Mouse (Mus musculus) limb, embryonic 14.5 days (tissue): ENCODE measurements around the gene Slc38a9. TPM values are rescaled to one million over a fixed set of nuclear protein-coding genes. Genes with fewer than 3 reads are reported as not detected.

Experiments used
- ATAC-seq: fragments of 200-750 bp; cut with Nextera tagmentation; 2 replicates; pipeline ENCODE4 v1.8.0; 2017; ENCODE audit warnings: low read depth, moderate number of reproducible peaks, moderate TSS enrichment; ENCODE audit not compliant: low FRiP score
- DNase-seq: peaks from one replicate; pipeline ENCODE4 v3.0.0-alpha.2; 2015; ENCODE audit warnings: low spot score
- H3K27ac ChIP-seq: fragments of 300-500 bp; sonication (generic); replicated peaks from 2 replicates; pipeline ENCODE4 v1.5.1; 2014; ENCODE audit warnings: low read depth, mild to moderate bottlenecking, low read length, moderate library complexity, mixed read lengths
- H3K27me3 ChIP-seq: fragments of 300-500 bp; sonication (generic); 2 replicates; pipeline ENCODE4 v1.6.1; 2014; ENCODE audit warnings: low read length, mixed read lengths; ENCODE audit not compliant: control insufficient read depth, insufficient read depth
- H3K36me3 ChIP-seq: fragments of 300-500 bp; sonication (generic); 2 replicates; pipeline ENCODE4 v1.6.1; 2014; ENCODE audit warnings: mild to moderate bottlenecking, low read length, moderate library complexity, mixed read lengths; ENCODE audit not compliant: control insufficient read depth, insufficient read depth
- H3K4me1 ChIP-seq: fragments of 300-500 bp; sonication (generic); 2 replicates; pipeline ENCODE4 v1.6.1; 2014; ENCODE audit warnings: antibody characterized with exemption, low read length, mixed read lengths; ENCODE audit not compliant: control insufficient read depth, insufficient read depth
- H3K4me2 ChIP-seq: fragments of 300-500 bp; sonication (generic); replicated peaks from 2 replicates; pipeline ENCODE4 v1.6.1; 2014; ENCODE audit warnings: low read depth, mild to moderate bottlenecking, low read length, moderate library complexity; ENCODE audit not compliant: severe bottlenecking
- H3K4me3 ChIP-seq: fragments of 300-500 bp; sonication (generic); replicated peaks from 2 replicates; pipeline ENCODE4 v1.5.1; 2014; ENCODE audit warnings: low read length
- H3K9ac ChIP-seq: fragments of 300-500 bp; sonication (generic); 2 replicates; pipeline ENCODE4 v1.6.1; 2014; ENCODE audit warnings: mild to moderate bottlenecking, low read depth, low read length, moderate library complexity; ENCODE audit not compliant: severe bottlenecking
- H3K9me3 ChIP-seq: fragments of 300-500 bp; sonication (generic); 2 replicates; pipeline ENCODE4 v1.6.1; 2016; ENCODE audit warnings: low read length; ENCODE audit not compliant: control insufficient read depth
- POLR2A ChIP-seq: fragments of 200-500 bp; IDR thresholded peaks from 2 replicates; pipeline ENCODE4 v1.8.0; 2012; ENCODE audit warnings: inconsistent platforms, mild to moderate bottlenecking, moderate library complexity, borderline replicate concordance; ENCODE audit not compliant: insufficient read depth, insufficient read length; ENCODE audit errors: extremely low read depth
- WGBS: fragments of 180-500 bp; shearing (Covaris S2); extraction: QIAGEN DNeasy Blood & Tissue Kit; methylation state at CpG from one replicate; pipeline ENCODE4 v1.1.7; 2014; 5-methylcytosine and 5-hydroxymethylcytosine counted together
- polyA plus RNA-seq, 2 experiments: library from polyadenylated mRNA; depleted of rRNA in 1 of 2; stranded (reverse) in 1 of 2; unstranded in 1 of 2; fragments of >200 nt; fragmentation: Nextera tagmentation in 1 of 2; extraction: Ambion mirVana in 1 of 2; gene quantifications; 2 replicates each; pipeline versions ENCODE4 v1.2.1 to v1.2.3; 2012 to 2014

Slc38a9 gene
- polyA plus RNA-seq, 2 experiments = 16.3 to 18.5 TPM

DNA sequence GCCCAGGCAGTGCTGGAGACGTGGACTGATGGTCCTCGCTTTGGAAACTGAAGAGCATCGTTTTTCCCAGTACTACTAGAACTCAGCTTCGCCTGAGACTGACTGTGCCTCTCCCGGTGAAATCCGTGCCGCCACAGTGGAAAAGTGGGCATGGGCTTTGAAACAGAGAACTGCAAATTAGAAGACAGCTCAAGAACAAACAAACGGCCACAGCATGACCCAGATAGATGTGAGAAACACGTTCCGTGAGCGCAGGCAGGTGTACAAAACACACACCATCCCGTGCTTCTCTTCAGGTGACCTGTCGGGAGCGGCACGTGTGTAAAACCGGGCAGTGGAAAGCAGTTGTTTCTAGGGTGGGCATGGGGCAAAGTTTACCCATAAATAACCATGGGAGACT, 77.5 kb downstream of the Slc38a9 start:
- WGBS = 88% methylated on average over 16 of the region's 16 CpGs
- no peak for ATAC-seq
- peaks cover 12% of the 10 kb centered on the region; the same call in 1 of the 2 replicates for H3K4me1 ChIP-seq
- H3K36me3 ChIP-seq = no peaks in the 10 kb centered on the region
- DNase-seq = no peak
- no peaks in the 10 kb centered on the region for H3K27me3 ChIP-seq
- H3K27ac ChIP-seq = no peak overlapping the region
- no peak overlapping the region for H3K4me2 ChIP-seq
- H3K4me3 ChIP-seq = no peak overlapping the region
- no peak overlapping the region for H3K9ac ChIP-seq
- no peaks in the 10 kb centered on the region for H3K9me3 ChIP-seq
- TF ChIP-seq POLR2A = no peak

DNA sequence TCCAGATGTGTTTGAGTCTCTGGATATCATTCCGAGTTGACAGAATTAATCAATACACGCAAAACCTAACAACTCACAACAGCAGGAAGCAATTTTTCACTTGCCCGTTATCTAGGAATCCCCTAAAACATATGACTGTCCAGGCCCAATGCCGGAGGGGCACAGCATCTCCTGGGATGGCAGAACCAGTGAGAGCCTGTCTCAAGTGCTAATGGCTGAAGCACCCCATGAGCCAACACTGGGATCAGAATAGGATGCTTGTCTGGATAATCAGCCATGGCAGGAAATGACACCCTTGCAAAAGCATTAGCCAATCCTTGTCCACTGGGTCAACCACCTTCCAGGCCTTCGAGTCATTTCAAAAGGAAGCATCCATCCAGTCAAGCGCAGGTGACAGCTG, 79.5 kb downstream of the Slc38a9 start:
- Histone ChIP-seq H3K36me3 (no peaks in the 10 kb centered on the region), H3K27me3 (no peaks in the 10 kb centered on the region), H3K4me3 (no peak overlapping the region), H3K27ac (no peak overlapping the region), H3K4me2 (no peak overlapping the region), H3K4me1 (peaks cover 6% of the 10 kb centered on the region; the same call in 1 of the 2 replicates), H3K9me3 (no peaks in the 10 kb centered on the region), H3K9ac (no peak overlapping the region)
- no peak for TF ChIP-seq POLR2A
- DNase-seq (no peak), ATAC-seq (no peak)
- 46% methylated on average over 6 of the region's 6 CpGs for WGBS

DNA sequence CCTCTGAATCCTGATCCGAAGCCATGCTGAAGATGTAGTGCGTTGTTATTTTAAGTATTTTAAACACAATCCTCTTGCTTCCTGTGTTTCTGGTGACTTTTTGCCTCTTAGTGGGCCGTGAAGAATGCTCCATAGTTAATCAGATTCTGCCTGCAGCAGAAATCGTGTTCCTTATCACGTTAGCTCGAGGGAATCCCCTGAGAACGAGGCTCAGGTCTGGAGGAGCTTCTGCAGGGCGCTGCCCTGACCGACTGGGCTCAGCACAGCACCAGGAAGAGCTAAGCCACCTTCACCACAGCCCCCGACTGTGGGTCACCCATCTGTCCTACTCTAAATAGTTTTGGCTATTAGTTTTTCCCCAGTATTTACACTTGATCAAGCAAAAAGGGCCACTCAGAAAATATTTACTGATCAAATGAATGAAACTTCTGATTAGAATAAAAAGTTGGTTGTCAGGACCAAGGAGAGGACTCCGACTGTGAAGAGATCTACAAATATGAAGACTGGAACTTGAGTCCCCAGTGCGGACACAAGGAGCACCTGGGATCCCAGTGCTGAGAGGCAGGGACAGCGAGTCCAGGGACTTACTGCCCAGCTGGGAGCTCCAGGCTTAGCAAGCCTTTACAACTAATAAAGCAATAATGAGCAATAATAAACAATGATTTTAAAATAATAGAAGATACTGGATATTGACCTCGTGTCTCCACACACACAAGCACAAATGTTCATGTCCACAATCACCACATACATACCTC, 81.7 kb downstream of the Slc38a9 start:
- Histone ChIP-seq H3K4me3 (no peak overlapping the region), H3K4me1 (0 out of 2 replicates have a peak, but pooled peaks cover 2% of the 10 kb centered on the region), H3K4me2 (no peak overlapping the region), H3K27ac (no peak overlapping the region), H3K9ac (no peak overlapping the region), H3K27me3 (no peaks in the 10 kb centered on the region), H3K36me3 (no peaks in the 10 kb centered on the region), H3K9me3 (no peaks in the 10 kb centered on the region)
- 62% methylated on average over 14 of the region's 14 CpGs for WGBS
- DNase-seq (no peak), ATAC-seq (no peak)
- TF ChIP-seq POLR2A = no peak

DNA sequence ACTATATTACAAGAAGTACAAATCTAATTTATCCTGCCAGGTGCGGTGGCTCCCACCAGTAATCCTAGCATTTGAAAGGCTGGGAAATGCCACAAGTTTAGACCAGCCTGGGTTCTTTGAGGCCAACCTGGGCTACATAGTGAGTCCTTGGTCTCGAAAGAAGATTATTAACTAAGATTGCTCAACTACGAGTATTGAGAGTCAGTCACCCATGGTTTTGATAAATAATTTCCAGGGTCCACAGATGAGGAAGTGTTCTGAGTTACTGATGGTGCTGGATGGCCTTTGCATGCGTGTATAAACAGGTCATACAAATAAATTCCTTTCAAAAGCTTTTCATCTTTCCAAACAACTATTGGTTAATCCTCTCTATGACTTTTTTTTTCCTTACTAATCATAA, 83.1 kb downstream of the Slc38a9 start:
- 0 out of 2 replicates have a peak, but pooled peaks cover 2% of the 10 kb centered on the region for H3K4me1 ChIP-seq
- H3K27me3 ChIP-seq = no peaks in the 10 kb centered on the region
- TF ChIP-seq POLR2A = no peak
- no peaks in the 10 kb centered on the region for H3K9me3 ChIP-seq
- DNase-seq (no peak), ATAC-seq (no peak)
- H3K27ac ChIP-seq = no peak overlapping the region
- H3K4me3 ChIP-seq = no peak overlapping the region
- H3K9ac ChIP-seq = no peak overlapping the region
- no peak overlapping the region for H3K4me2 ChIP-seq
- H3K36me3 ChIP-seq = no peaks in the 10 kb centered on the region
- 92% methylated on average over 4 of the region's 4 CpGs for WGBS

DNA sequence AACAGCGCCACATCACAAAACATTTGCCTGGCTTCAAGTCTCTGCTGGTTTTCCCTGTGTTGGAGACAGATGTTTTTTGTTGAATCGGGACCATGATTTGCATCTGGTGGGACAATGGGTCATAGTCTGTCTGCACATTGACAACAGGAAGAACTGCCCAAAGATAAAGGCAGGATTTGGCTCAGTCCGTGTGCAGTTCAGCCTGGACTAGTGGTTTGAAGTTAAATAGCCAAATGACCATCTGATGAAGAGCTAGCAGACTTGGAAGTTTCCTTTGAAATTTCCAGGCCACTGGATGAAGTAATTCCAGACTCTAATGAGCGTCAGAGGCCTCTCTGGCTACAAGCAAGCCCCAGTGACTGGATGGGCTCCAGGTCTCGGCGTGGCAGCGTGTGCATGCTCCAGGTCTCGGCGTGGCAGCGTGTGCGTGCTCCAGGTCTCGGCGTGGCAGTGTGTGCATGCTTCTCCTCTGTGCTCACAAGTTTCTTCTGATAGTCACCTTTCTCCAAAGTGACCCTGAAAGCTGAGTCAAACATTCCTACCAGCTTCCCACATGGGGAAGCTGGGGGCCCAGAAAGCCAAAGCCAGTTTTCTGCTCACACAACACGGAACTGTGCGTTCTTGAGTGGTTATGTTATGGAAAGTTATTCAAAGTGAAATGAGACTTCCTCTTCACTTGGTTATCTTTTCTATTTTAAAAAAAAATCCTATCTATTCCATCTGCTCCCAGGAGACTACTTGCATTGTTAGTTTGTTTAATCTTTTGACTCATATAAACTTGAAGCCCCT, 83.7 kb downstream of the Slc38a9 start:
- 72% methylated on average over 15 of the region's 15 CpGs for WGBS
- Histone ChIP-seq H3K27ac (no peak overlapping the region), H3K27me3 (no peaks in the 10 kb centered on the region), H3K4me2 (no peak overlapping the region), H3K4me1 (0 out of 2 replicates have a peak, but pooled peaks cover 2% of the 10 kb centered on the region), H3K36me3 (no peaks in the 10 kb centered on the region), H3K9ac (no peak overlapping the region), H3K9me3 (no peaks in the 10 kb centered on the region), H3K4me3 (no peak overlapping the region)
- no peak for TF ChIP-seq POLR2A
- no peak for DNase-seq
- ATAC-seq = no peak
